Mouse (Mus musculus): ENCODE measurements around the gene Gm21830. TPM values are rescaled to one million over a fixed set of nuclear protein-coding genes. Genes with fewer than 3 reads are reported as not detected.
"Not testable (repeated sequence)": the region's sequence is repeated elsewhere in the genome, so short reads cannot be mapped to it uniquely, and the experiment has no call there.

Gene Gm21830
- polyA plus RNA-seq (2015; fragmentation: Nextera tagmentation; extraction: Ambion mirVana), result not detected in 2 replicates

GRCm38 (mm10) chr2:67413425-67413824 is at the start of gene Gm21830:
Gene Gm21830 (plus strand): TSS chr2:67413725.
- not testable (repeated sequence) for H3K9ac ChIP-seq; ATAC-seq (ENCODE audit: insufficient read depth); H3K4me1 ChIP-seq (replicated peaks); H3K4me3 ChIP-seq (replicated peaks); H3K27ac ChIP-seq (replicated peaks); H3K9me3 ChIP-seq (replicated peaks); H3K36me3 ChIP-seq (replicated peaks); H3K4me2 ChIP-seq; H3K27me3 ChIP-seq
- WGBS (ENCODE audit: insufficient replicate concordance), result no CpG with 5 or more reads among the region's 1 CpGs

- Histone ChIP-seq H3K27me3 (no peaks in the 10 kb centered on the region), H3K4me3 (replicated peaks) (no peak overlapping the region), H3K36me3 (replicated peaks) (no peaks in the 10 kb centered on the region), H3K9me3 (replicated peaks) (no peaks in the 10 kb centered on the region), H3K4me1 (replicated peaks) (no peaks in the 10 kb centered on the region), H3K27ac (replicated peaks) (no peak overlapping the region), H3K4me2 (no peak overlapping the region), H3K9ac (no peak overlapping the region)
- no peak for ATAC-seq (ENCODE audit: insufficient read depth)
- 55% methylated on average over 2 of the region's 2 CpGs for WGBS (ENCODE audit: insufficient replicate concordance)
Observed at GRCm38 (mm10) chr2:67364506-67364905, 49.0 kb upstream of the Gm21830 start.

DNA sequence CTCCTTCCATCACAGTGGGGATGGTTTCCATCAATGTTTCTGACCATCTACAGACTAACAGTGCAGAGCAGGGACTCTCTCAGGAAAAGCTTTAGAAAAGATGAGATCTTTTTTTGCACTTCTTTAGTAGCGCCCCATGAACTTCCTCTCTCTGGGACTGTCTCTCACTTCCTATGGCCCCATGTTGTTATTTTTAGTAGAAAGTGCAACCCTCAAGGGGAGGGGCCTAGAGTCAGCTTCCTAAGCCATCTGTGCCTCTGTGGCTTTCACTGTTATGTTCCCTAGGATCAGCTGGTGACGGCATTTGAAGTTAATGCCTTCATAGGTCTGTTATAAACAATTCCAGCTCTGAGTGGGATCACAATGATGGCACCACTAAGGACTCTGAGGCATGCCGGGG is 35.0 kb upstream of the Gm21830 start:
- Histone ChIP-seq H3K27me3 (no peaks in the 10 kb centered on the region), H3K36me3 (replicated peaks) (no peaks in the 10 kb centered on the region), H3K27ac (replicated peaks) (no peak overlapping the region), H3K9me3 (replicated peaks) (no peaks in the 10 kb centered on the region), H3K4me1 (replicated peaks) (no peaks in the 10 kb centered on the region), H3K9ac (no peak overlapping the region), H3K4me2 (no peak overlapping the region), H3K4me3 (replicated peaks) (no peak overlapping the region)
- ATAC-seq (ENCODE audit: insufficient read depth), result no peak
- WGBS (ENCODE audit: insufficient replicate concordance), result 21% methylated on average over 3 of the region's 3 CpGs

DNA sequence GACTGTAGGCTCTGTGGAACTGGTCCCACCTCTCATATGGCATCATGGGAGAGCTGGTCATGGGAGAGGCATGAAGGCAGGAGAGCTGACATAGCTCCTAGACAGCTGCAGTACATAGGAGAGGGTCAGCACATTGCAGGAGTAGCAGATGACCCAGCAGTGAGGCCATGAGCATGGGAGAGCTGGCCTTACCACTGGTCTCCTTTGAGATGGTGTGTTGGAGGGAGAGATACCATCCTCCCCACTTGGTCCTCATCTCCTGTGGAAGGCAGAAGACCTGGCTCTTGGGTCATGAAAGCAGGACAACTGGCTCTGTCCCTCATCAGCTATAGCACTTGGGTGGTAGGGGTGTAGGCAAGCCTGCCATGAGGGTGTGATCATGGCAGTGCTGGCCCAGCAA is 7.3 kb downstream of the Gm21830 start:
- no peak overlapping the region for H3K4me3 ChIP-seq (replicated peaks)
- H3K9me3 ChIP-seq (replicated peaks), result no peaks in the 10 kb centered on the region
- H3K27me3 ChIP-seq, result no peaks in the 10 kb centered on the region
- no peaks in the 10 kb centered on the region for H3K36me3 ChIP-seq (replicated peaks)
- no peak overlapping the region for H3K4me2 ChIP-seq
- ATAC-seq (ENCODE audit: insufficient read depth), result no peak
- H3K4me1 ChIP-seq (replicated peaks), result no peaks in the 10 kb centered on the region
- no peak overlapping the region for H3K9ac ChIP-seq
- no peak overlapping the region for H3K27ac ChIP-seq (replicated peaks)

- Histone ChIP-seq H3K36me3 (replicated peaks) (no peaks in the 10 kb centered on the region), H3K9me3 (replicated peaks) (no peaks in the 10 kb centered on the region), H3K4me3 (replicated peaks) (no peak overlapping the region), H3K27me3 (no peaks in the 10 kb centered on the region), H3K4me2 (no peak overlapping the region), H3K27ac (replicated peaks) (no peak overlapping the region), H3K4me1 (replicated peaks) (no peaks in the 10 kb centered on the region), H3K9ac (no peak overlapping the region)
- 51% methylated on average over 1 of the region's 1 CpGs for WGBS (ENCODE audit: insufficient replicate concordance)
- ATAC-seq (ENCODE audit: insufficient read depth), result no peak
Observed at GRCm38 (mm10) chr2:67422799-67423198, 9.3 kb downstream of the Gm21830 start.

DNA sequence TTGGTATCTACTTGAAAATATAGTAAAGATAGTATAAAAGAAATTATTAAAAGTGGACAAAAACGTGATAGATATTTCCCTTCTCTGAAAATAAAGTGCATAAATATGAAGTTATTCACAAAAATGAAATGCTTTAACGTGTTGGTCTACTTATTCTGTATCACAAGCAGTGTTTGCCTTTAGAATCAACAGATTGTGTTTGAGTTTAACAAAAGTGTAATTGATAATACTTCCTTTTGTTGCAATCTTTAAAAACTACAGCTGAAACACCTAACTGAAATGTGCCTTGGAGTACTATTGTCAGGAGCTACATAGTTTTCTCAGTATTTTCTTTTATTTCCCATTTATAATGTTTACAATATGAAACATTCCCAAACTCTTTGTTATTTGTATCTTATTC is 19.6 kb downstream of the Gm21830 start, which contains the start of gene Gm26727:
TSS of gene Gm26727 (minus strand) at position 101 of the 400 bp plus-strand sequence.
- H3K27ac ChIP-seq (replicated peaks), result no peak within 1 kb of the TSS
- ATAC-seq (ENCODE audit: insufficient read depth), result no peak
- no peak within 1 kb of the TSS for H3K4me2 ChIP-seq
- no peaks in the 10 kb centered on the region for H3K36me3 ChIP-seq (replicated peaks)
- H3K4me1 ChIP-seq (replicated peaks), result no peaks in the 10 kb centered on the region
- H3K9ac ChIP-seq, result no peak within 1 kb of the TSS
- WGBS (ENCODE audit: insufficient replicate concordance), result 31% methylated on average over 2 of the region's 2 CpGs
- no peaks in the 10 kb centered on the region for H3K9me3 ChIP-seq (replicated peaks)
- H3K4me3 ChIP-seq (replicated peaks), result no peak within 1 kb of the TSS
- H3K27me3 ChIP-seq, result no peaks in the 10 kb centered on the region

DNA sequence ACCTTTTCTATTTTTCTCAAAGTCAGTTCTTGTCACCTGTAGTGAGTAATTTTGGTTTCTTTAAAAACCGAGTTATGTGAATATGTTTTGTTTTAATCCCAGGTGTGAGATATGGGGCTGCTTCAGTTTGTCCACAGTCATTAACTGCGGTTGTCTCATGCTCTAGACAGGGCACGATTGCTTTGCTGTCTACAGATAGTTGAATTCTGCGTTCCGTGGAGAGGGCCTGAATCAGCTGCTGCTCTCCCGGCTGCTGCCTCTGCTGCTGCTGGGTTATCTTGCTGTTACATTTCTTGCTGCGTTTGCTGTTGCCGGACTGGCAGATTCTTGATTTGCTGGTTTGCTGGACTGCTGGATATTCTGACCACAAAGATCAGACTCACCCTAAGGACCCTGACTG is 24.8 kb downstream of the Gm21830 start:
- H3K4me2 ChIP-seq, result no peak overlapping the region
- H3K4me1 ChIP-seq (replicated peaks), result no peaks in the 10 kb centered on the region
- no peak overlapping the region for H3K4me3 ChIP-seq (replicated peaks)
- no peak overlapping the region for H3K27ac ChIP-seq (replicated peaks)
- H3K27me3 ChIP-seq, result no peaks in the 10 kb centered on the region
- ATAC-seq (ENCODE audit: insufficient read depth), result no peak
- H3K9me3 ChIP-seq (replicated peaks), result no peaks in the 10 kb centered on the region
- WGBS (ENCODE audit: insufficient replicate concordance), result 17% methylated on average over 8 of the region's 8 CpGs
- no peak overlapping the region for H3K9ac ChIP-seq
- H3K36me3 ChIP-seq (replicated peaks), result no peaks in the 10 kb centered on the region

DNA sequence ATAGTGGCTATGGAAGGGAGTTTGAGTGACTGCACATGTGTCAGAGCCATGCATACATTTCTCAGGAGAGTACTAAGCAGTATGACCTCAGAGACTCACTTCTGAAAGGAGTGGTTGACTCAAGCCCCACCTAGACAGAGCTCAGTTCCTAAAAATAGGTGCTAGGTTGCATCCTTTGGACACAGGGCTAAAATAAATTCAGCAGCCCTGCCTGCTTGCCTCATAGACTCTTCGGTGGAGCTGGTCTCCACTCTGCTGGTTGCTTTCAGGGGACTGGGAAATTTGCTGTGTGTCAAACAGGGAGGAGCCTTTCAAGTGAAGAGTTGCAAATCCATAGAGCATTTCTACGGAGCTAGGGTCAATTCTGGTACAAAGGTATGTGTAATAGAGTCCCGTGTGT is 32.3 kb downstream of the Gm21830 start, which contains the start of gene Xirp2:
TSS of gene Xirp2 (plus strand) at position 223 of the 400 bp plus-strand sequence.
- ATAC-seq (ENCODE audit: insufficient read depth), result no peak
- no peaks in the 10 kb centered on the region for H3K9me3 ChIP-seq (replicated peaks)
- 55% methylated on average over 3 of the region's 3 CpGs for WGBS (ENCODE audit: insufficient replicate concordance)

GRCm38 (mm10) chr2:67446772-67447171 is 33.2 kb downstream of the Gm21830 start:
- Histone ChIP-seq H3K4me3 (replicated peaks) (no peak overlapping the region), H3K4me1 (replicated peaks) (no peaks in the 10 kb centered on the region), H3K9me3 (replicated peaks) (no peaks in the 10 kb centered on the region), H3K27ac (replicated peaks) (no peak overlapping the region), H3K27me3 (no peaks in the 10 kb centered on the region), H3K4me2 (no peak overlapping the region), H3K9ac (no peak overlapping the region), H3K36me3 (replicated peaks) (no peaks in the 10 kb centered on the region)
- 64% methylated on average over 1 of the region's 1 CpGs for WGBS (ENCODE audit: insufficient replicate concordance)
- no peak for ATAC-seq (ENCODE audit: insufficient read depth)

More for the DNA sequence above, 32.3 kb downstream of the Gm21830 start, which contains the start of gene Xirp2:
- Histone ChIP-seq H3K4me2 (no peak within 1 kb of the TSS), H3K4me1 (replicated peaks) (no peaks in the 10 kb centered on the region), H3K4me3 (replicated peaks) (no peak within 1 kb of the TSS), H3K9ac (no peak within 1 kb of the TSS), H3K27ac (replicated peaks) (no peak within 1 kb of the TSS), H3K36me3 (replicated peaks) (no peaks in the 10 kb centered on the region), H3K27me3 (no peaks in the 10 kb centered on the region)

GRCm38 (mm10) chr2:67447206-67447605 is 33.7 kb downstream of the Gm21830 start:
- H3K9ac ChIP-seq, result no peak overlapping the region
- WGBS (ENCODE audit: insufficient replicate concordance), result 54% methylated on average over 12 of the region's 12 CpGs
- H3K9me3 ChIP-seq (replicated peaks), result no peaks in the 10 kb centered on the region
- no peak overlapping the region for H3K4me3 ChIP-seq (replicated peaks)
- H3K27me3 ChIP-seq, result no peaks in the 10 kb centered on the region
- no peak for ATAC-seq (ENCODE audit: insufficient read depth)
- no peaks in the 10 kb centered on the region for H3K36me3 ChIP-seq (replicated peaks)
- H3K27ac ChIP-seq (replicated peaks), result no peak overlapping the region
- no peak overlapping the region for H3K4me2 ChIP-seq
- H3K4me1 ChIP-seq (replicated peaks), result no peaks in the 10 kb centered on the region

DNA sequence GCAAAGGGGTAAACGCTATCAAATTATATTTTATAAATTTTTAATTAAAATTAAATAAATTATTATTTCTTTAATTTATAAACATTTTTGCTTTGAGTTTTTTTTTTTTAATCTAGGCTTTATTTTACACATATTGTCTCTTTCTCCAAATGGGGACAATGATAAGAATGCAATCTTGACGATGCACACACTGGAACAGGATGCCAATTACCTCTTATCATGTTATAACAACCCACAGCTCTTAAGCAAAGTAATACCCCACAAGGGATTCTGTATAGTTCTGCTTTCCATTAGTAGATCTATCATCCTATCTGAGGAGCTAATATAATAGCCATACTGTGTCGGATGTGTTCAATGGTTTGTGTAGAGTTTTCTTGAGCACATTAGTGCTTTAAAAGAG is 47.3 kb downstream of the Gm21830 start:
- Histone ChIP-seq H3K4me3 (replicated peaks) (no peak overlapping the region), H3K9ac (no peak overlapping the region), H3K4me1 (replicated peaks) (no peaks in the 10 kb centered on the region), H3K36me3 (replicated peaks) (no peaks in the 10 kb centered on the region), H3K9me3 (replicated peaks) (no peaks in the 10 kb centered on the region), H3K27me3 (no peaks in the 10 kb centered on the region), H3K4me2 (no peak overlapping the region), H3K27ac (replicated peaks) (no peak overlapping the region)
- ATAC-seq (ENCODE audit: insufficient read depth), result no peak
- WGBS (ENCODE audit: insufficient replicate concordance), result 38% methylated on average over 3 of the region's 3 CpGs

GRCm38 (mm10) chr2:67467036-67467435 is 53.5 kb downstream of the Gm21830 start:
- 61% methylated on average over 7 of the region's 7 CpGs for WGBS (ENCODE audit: insufficient replicate concordance)
- H3K27ac ChIP-seq (replicated peaks), result no peak overlapping the region
- no peaks in the 10 kb centered on the region for H3K4me1 ChIP-seq (replicated peaks)
- H3K4me3 ChIP-seq (replicated peaks), result no peak overlapping the region
- H3K36me3 ChIP-seq (replicated peaks), result no peaks in the 10 kb centered on the region
- H3K27me3 ChIP-seq, result no peaks in the 10 kb centered on the region
- no peak overlapping the region for H3K9ac ChIP-seq
- H3K4me2 ChIP-seq, result no peak overlapping the region
- no peaks in the 10 kb centered on the region for H3K9me3 ChIP-seq (replicated peaks)
- no peak for ATAC-seq (ENCODE audit: insufficient read depth)
